Mouse (Mus musculus): ENCODE results near the gene AI837181. TPM values are rescaled to one million over a fixed set of nuclear protein-coding genes. Genes with fewer than 3 reads are reported as not detected.

Gene AI837181
- total RNA-seq, 2 experiments from 2014 or later: 60.8 to 63.3 TPM

GRCm38 (mm10) chr19:5461411-5461810 is 36.5 kb downstream of the AI837181 start:
- DNase-seq (ENCODE audit: low spot score in 2 of 2): no peak
- intact Hi-C loops (cut with DNase I): loop anchor here (2.0 to 5.0 kb wide), 2 partner anchors 27 to 106 kb away; partner anchors contain the start of genes Ap5b1 and Mus81

- no peak for DNase-seq (ENCODE audit: low spot score in 2 of 2)
Observed at GRCm38 (mm10) chr19:5463212-5463611, 38.3 kb downstream of the AI837181 start.

GRCm38 (mm10) chr19:5463791-5464562 is 39.0 kb downstream of the AI837181 start:
- DNase-seq (ENCODE audit: low spot score in 2 of 2): peak in 1 of 2 experiments; percentile 64
- intact Hi-C loops (cut with DNase I): loop anchor here (5.0 kb wide), 1 partner anchor 103 kb away; the partner anchor contains the start of gene Ap5b1

More at GRCm38 (mm10) chr19:5463212-5463611, 38.3 kb downstream of the AI837181 start:
- intact Hi-C loops (cut with DNase I): loop anchor here (5.0 kb wide), 1 partner anchor 104 kb away; the partner anchor contains the start of gene Ap5b1

GRCm38 (mm10) chr19:5465037-5465436 is 40.1 kb downstream of the AI837181 start:
- DNase-seq (ENCODE audit: low spot score in 2 of 2): no peak
- intact Hi-C loops (cut with DNase I): no loop called here

DNA sequence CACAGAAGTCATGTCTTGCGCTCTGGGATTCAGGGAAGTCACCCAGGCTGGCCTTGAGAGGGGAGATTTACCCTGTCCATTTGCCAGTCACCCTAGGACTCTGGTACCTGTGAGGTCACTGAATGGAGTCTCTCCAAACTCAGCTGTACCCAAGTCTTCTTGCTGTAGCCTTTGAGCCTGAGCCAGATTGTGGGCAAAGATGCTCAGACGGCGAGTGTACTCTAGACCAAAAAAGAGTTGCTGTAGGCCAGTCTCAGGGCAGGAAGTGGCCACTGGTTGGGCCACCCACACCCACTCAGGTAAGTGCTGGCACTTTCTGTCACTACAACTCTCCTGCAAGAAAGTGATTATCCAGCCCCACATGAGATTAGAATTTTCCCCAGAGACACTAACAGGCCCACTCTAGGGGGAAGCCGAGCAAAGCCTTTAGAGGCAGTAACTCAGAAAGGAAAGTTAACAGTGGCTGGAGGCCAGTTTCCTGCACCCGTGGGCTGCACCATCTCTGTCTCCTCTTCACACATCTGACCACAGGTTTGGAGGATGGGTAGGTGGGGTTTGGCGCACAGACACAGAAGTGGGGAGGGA is 42.1 kb downstream of the AI837181 start:
- DNase-seq (ENCODE audit: low spot score in 2 of 2): no peak
- intact Hi-C loops (cut with DNase I): no loop called here

DNA sequence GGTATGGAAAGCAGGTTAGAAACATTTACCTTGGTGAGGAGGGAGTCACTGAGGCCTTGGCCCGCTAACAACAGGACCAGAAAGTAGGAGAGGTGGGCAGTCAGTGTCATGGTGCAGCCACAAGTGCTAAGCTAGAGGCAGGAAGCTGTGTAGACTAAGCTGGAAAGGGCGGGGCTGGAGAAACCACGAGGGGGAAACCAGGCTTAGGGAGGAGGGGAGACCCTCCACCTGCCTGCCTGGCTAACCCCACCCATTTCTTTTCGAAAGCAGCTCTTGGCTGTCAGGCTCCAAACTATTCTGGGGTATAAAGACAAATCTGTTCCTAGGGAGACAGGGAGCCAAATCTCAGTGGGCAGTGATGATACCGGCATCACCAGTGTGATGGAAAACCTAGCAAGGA is 43.4 kb downstream of the AI837181 start, which contains the start of gene Ctsw:
Ctsw (minus strand) TSS at position 134 of the 400 bp plus-strand sequence.
- intact Hi-C loops (cut with DNase I): no loop called here
- peak in 1 of 2 experiments; percentile 54 for DNase-seq (ENCODE audit: low spot score in 2 of 2)

DNA sequence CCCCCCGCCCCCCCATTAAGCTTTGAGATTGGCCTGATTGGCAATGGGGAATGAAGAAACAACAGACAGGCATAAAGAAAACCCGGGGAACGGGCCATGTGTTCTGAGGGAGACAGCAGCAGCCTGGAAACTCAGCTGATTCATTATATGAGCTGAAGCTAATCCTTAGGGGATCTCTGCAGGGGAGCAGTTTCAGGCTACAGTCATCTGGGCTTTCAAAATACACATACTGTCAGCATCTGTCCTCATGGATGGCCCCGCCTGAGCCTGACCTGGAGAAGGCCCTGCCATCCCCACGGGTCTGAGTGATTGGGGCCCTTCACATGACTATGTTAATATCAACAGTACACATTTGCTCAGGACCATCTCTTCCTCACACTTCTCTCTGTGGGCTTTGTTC is 46.9 kb downstream of the AI837181 start:
- intact Hi-C loops (cut with DNase I): no loop called here
- no peak for DNase-seq (ENCODE audit: low spot score in 2 of 2)

DNA sequence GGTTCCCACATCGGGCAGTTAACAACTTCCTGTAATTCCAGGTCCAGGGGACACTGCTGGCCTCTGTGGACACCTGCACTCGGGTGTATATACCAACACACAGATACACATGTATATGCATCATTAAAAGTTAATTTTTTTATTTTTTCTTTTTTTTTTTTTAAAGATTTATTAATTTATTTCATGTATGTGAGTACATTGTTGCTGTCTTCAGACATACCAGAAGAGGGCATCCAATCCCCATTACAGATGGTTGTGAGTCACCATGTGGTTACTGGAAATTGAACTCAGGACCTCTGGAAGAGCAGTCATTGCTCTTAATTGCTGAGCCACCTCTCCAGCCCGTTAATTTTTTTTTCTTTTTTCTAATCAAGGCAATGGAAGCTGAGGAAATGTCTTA is 47.9 kb downstream of the AI837181 start:
- intact Hi-C loops (cut with DNase I): no loop called here
- DNase-seq (ENCODE audit: low spot score in 2 of 2): no peak

- peak; percentile 50 to 71 for DNase-seq (ENCODE audit: low spot score in 2 of 2)
- intact Hi-C loops (cut with DNase I): no loop called here
Observed at GRCm38 (mm10) chr19:5473720-5474119, 48.8 kb downstream of the AI837181 start, which contains the start of gene Efemp2. Gene Efemp2 (plus strand): TSS chr19:5473954.

GRCm38 (mm10) chr19:5474281-5475068 is 49.5 kb downstream of the AI837181 start:
- intact Hi-C loops (cut with DNase I): no loop called here
- no peak for DNase-seq (ENCODE audit: low spot score in 2 of 2)

DNA sequence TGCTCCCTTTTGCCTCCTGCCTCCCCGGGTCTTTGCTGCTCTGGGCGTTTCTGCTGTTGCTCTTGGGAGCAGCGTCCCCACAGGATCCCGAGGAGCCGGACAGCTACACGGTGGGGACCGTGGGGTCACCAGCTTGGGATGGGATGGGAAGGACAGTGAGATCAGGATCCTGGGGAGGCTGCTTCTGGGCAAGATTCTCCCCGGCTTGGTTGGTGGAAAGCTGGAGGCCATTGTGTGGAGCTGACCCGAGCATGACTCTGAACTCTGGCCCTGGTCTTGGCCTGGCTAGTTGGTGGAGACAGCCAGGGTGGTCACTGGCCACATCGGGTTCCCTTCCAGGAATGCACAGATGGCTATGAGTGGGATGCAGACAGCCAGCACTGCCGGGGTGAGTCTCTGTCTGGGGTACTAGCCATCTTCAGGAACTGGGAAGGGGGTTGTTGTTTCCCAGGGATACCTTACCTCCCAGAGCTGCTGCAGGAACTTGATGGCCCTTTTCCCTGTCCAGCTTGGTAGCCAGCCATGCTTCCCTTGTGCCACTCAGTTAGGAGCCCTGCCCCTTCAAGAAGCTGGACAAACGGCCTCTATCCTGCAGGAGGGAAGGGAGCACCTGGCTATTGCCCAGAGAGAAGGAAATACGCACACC is 50.2 kb downstream of the AI837181 start:
- DNase-seq (ENCODE audit: low spot score in 2 of 2): no peak
- intact Hi-C loops (cut with DNase I): no loop called here

Other genes with a start within 250 kb of the AI837181 start
- 10 to 100 TPM; 66.2 to 69.4 TPM for gene Pacs1, start 152.0 kb upstream of the AI837181 start, total RNA-seq (2021)
- 100 to 1,000 TPM; 192 to 194 TPM for gene Sf3b2, start 129.7 kb upstream of the AI837181 start, total RNA-seq (2021)
- gene Gal3st3, start 126.8 kb upstream of the AI837181 start, total RNA-seq (2021): 100 to 1,000 TPM; 106 to 107 TPM
- gene Catsper1, start 89.4 kb upstream of the AI837181 start, total RNA-seq (2021): not detected
- gene Cst6, start 75.6 kb upstream of the AI837181 start, total RNA-seq (2021): 10 to 100 TPM; 15.4 to 17.9 TPM
- 10 to 100 TPM; 24.3 to 24.5 TPM for gene Eif1ad, start 58.4 kb upstream of the AI837181 start, total RNA-seq (2021)
- 10 to 100 TPM; 91.6 to 99.4 TPM for gene Banf1, start 58.0 kb upstream of the AI837181 start, total RNA-seq (2021)
- 10 to 100 TPM; 84.0 to 85.4 TPM for gene Sart1, start 36.4 kb upstream of the AI837181 start, total RNA-seq (2021)
- under 1 TPM in 1 of 2 experiments, not detected in 1; 0.29 TPM for gene Tsga10ip, start 22.6 kb upstream of the AI837181 start, total RNA-seq (2021)
- gene Drap1, start 165 bp upstream of the AI837181 start, total RNA-seq (2021): 100 to 1,000 TPM; 168 to 192 TPM
- gene Fosl1, start 22.4 kb downstream of the AI837181 start, total RNA-seq (2021): not detected
- gene Ccdc85b, start 32.8 kb downstream of the AI837181 start, total RNA-seq (2021): 10 to 100 TPM; 25.8 to 26.3 TPM
- 10 to 100 TPM; 82.9 to 86.6 TPM for gene Fibp, start 35.5 kb downstream of the AI837181 start, total RNA-seq (2021)
- gene Ctsw, start 43.4 kb downstream of the AI837181 start, total RNA-seq (2021): 1 to 10 TPM; 2.2 to 2.7 TPM
- gene Efemp2, start 48.8 kb downstream of the AI837181 start, total RNA-seq (2021): 10 to 100 TPM; 14.5 to 15.9 TPM
- 10 to 100 TPM; 33.7 to 37.0 TPM for gene Mus81, start 63.3 kb downstream of the AI837181 start, total RNA-seq (2021)
- 1,000 to 10,000 TPM; 1,767 to 1,844 TPM for gene Cfl1, start 65.3 kb downstream of the AI837181 start, total RNA-seq (2021)
- gene 1700020D05Rik, start 78.6 kb downstream of the AI837181 start, total RNA-seq (2021): 1 to 10 TPM; 5.9 to 6.0 TPM
- gene Snx32, start 85.4 kb downstream of the AI837181 start, total RNA-seq (2021): 10 to 100 TPM; 78.7 to 83.6 TPM
- gene Ovol1, start 135.5 kb downstream of the AI837181 start, total RNA-seq (2021): not detected
- 1 to 10 TPM; 7.4 to 8.2 TPM for gene Ap5b1, start 142.9 kb downstream of the AI837181 start, total RNA-seq (2021)
- 10 to 100 TPM; 83.1 to 98.5 TPM for gene Rnaseh2c, start 176.7 kb downstream of the AI837181 start, total RNA-seq (2021)
- 10 to 100 TPM; 76.1 to 81.7 TPM for gene Kat5, start 185.1 kb downstream of the AI837181 start, total RNA-seq (2021)
- gene Rela, start 212.3 kb downstream of the AI837181 start, total RNA-seq (2021): 10 to 100 TPM; 22.0 to 23.9 TPM
- 10 to 100 TPM; 23.9 to 24.4 TPM for gene Sipa1, start 238.6 kb downstream of the AI837181 start, total RNA-seq (2021)

Measured in left cerebral cortex, postnatal 14 days (tissue).